Mouse (Mus musculus) lung, adult 2 months (tissue): Measurements from ENCODE around the gene Cdan1.

Source experiments
- CTCF ChIP-seq: fragments of 200-500 bp; IDR thresholded peaks from 2 replicates; pipeline ENCODE4 v1.5.1; 2011; ENCODE audit warnings: mild to moderate bottlenecking, low read length, control low read depth; ENCODE audit not compliant: insufficient read depth
- POLR2A ChIP-seq: fragments of 200-500 bp; IDR thresholded peaks from 2 replicates; pipeline ENCODE4 v1.6.1; 2011; ENCODE audit warnings: low read depth, mild to moderate bottlenecking, control low read depth, low read length, borderline replicate concordance; ENCODE audit errors: extremely low read depth

DNA sequence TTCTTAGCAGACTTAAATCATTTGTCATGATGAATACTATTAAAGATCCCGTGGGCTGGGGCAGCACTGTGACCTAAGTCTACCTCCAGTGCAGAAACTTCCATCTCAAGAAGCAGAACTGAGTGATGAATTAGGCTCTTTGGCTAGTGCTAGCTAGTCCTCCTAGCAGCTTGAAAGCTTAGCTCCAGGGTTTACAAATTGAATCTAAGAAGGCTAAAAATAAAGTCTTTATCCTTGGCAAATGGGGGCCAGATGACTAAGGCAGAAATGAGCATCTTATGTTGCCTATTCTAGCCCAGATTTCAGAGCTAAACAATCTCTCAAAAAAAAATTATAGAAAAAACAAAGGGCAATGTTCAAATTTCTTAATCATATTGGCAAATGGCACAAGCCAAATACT lies 10.8 kb upstream of the Cdan1 start:
- no peak for TF ChIP-seq POLR2A
- TF ChIP-seq CTCF = no peak
